Mouse (Mus musculus) bone marrow macrophage, adult 2 months (primary cell): ENCODE measurements around the gene Mob3b.

Experiments used
- CTCF ChIP-seq: IDR thresholded peaks from 2 replicates; pipeline ENCODE4 v1.5.1; 2012; ENCODE audit warnings: low read depth, mild to moderate bottlenecking, low read length, moderate library complexity
- POLR2A ChIP-seq: IDR thresholded peaks from 2 replicates; pipeline ENCODE4 v1.6.1; 2012; ENCODE audit warnings: mild to moderate bottlenecking, low read depth, low read length, borderline replicate concordance

DNA sequence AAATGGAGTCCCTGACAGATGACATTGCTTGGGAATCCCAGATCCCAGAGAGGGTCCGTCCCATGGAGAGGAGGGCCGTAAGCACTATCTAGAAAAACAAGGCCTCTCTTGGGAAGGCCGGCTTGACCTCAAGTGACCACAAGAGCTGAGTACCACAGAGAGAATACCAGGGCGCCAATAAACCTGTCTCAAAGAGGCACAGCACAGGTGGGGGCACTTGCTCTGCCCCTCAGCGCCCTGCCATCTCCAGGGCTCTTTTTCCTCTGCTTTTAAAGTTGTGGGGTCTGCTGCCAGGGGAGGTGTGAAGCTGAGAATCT is 107.6 kb downstream of the Mob3b start:
- no peak for TF ChIP-seq POLR2A
- no peak for TF ChIP-seq CTCF
